Mouse (Mus musculus) lung, adult 2 months (tissue): Measurements from ENCODE around the gene P4ha2.

Source experiments
- CTCF ChIP-seq: fragments of 200-500 bp; IDR thresholded peaks from 2 replicates; pipeline ENCODE4 v1.5.1; 2011; ENCODE audit warnings: mild to moderate bottlenecking, low read length, control low read depth; ENCODE audit not compliant: insufficient read depth
- POLR2A ChIP-seq: fragments of 200-500 bp; IDR thresholded peaks from 2 replicates; pipeline ENCODE4 v1.6.1; 2011; ENCODE audit warnings: low read depth, mild to moderate bottlenecking, control low read depth, low read length, borderline replicate concordance; ENCODE audit errors: extremely low read depth

GRCm38 (mm10) chr11:54067318-54067995 lies 32.4 kb upstream of the P4ha2 start:
- TF ChIP-seq POLR2A (no peak), CTCF (no peak)
